Mouse (Mus musculus): ENCODE data around the gene Prss43.

GRCm38 (mm10) chr9:110825832-110826231, 658 bp upstream of the Prss43 start:
- TF ChIP-seq POLR2A (IDR thresholded peaks at IDR 0.05; ENCODE audit: low read depth, low read length), result no peak
- no peak for TF ChIP-seq CTCF (IDR thresholded peaks at IDR 0.05; ENCODE audit: extremely low read depth, insufficient read depth, insufficient read length, insufficient replicate concordance)
